Mouse (Mus musculus) thymus, adult 2 months (tissue): ENCODE data around the gene Ear1.
"Not testable (repeated sequence)": the region's sequence is repeated elsewhere in the genome, so short reads cannot be mapped to it uniquely, and the experiment has no call there.

Source experiments
- CTCF ChIP-seq: fragments of 200-500 bp; IDR thresholded peaks from 2 replicates; pipeline ENCODE4 v1.5.1; 2012; ENCODE audit warnings: mild to moderate bottlenecking, control low read depth, low read length, moderate library complexity, borderline replicate concordance; ENCODE audit not compliant: control insufficient read depth, poor library complexity, insufficient read depth; ENCODE audit errors: extremely low read depth
- POLR2A ChIP-seq: fragments of 200-500 bp; IDR thresholded peaks from 2 replicates; pipeline ENCODE4 v1.6.1; 2012; ENCODE audit warnings: mild to moderate bottlenecking, low read length, control low read depth, moderate library complexity; ENCODE audit not compliant: control insufficient read depth, poor library complexity, insufficient read depth; ENCODE audit errors: extremely low read depth

DNA sequence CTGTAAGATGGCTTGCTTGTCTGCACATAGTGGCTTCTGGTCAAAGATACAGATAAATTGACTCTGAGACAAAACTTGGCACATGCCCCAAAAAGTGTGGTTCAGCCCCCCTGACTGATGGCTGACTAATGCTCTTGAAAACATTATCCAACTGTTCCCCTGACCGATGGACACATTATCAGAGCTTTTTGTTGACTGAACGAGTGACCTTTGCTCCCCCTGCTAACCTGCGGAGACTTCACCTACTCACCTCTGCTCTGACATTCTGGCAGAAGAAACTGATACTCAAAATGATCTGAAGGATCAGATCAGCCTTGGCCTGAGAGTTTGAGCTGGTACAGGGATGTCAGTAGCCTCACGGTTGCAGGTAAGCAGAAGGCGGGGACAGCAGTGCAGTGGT, 81.5 kb downstream of the Ear1 start:
- TF ChIP-seq CTCF, POLR2A: not testable (repeated sequence)
